Mouse (Mus musculus) cerebellum, adult 9-10 months (tissue): Measurements from ENCODE around the gene Cd82.

Experiments used
- DNase-seq: peaks from one replicate; pipeline ENCODE4 v3.0.0; 2022

Cd82 gene

DNA sequence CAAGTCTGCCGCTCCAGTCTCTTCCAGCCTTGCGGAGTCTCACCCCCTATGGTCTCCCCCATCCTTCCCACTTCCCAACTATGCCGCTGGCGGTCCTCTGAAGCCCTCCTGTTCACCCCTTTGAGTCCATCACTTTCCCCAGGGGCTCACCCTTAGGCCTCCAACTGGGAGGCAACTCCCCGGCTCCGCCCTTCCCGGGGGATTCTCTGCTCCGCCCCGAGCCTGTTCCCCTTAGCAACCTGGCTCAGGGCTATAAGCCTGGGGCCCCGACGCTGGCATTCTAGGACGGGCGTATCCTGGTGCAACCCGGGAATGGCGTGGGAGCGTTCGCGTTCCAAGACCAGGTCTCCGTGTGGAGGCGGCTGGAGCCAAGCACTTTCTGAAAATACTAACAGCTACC lies at the start of gene Cd82:
Gene Cd82 (minus strand): TSS at position 381 of the 400 bp plus-strand sequence.
- no peak for DNase-seq

DNA sequence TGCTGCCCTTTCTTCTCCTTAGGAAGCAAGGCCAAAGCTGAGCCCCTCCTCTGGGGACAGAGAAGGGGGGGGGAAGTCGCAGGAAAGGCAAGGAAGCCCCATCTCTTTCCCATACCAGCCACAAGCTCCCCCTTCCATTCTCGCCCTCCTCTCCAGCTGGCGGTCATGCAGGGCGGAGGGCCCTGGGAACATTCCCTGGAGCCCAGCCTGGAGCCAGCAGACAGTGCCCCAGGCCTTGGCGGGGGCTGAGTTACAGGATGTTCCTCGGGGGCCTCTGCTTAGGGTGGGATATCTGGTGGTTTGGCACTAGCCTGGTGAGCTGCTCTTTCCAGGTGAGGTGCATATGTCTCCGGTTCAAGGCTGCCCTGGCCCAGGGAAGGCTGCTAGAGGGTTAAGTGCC lies 49.2 kb upstream of the Cd82 start:
- no peak for DNase-seq

GRCm38 (mm10) chr2:93510839-93511238 lies 47.9 kb upstream of the Cd82 start:
- no peak for DNase-seq

- no peak for DNase-seq
Observed at GRCm38 (mm10) chr2:93509777-93510750, 47.1 kb upstream of the Cd82 start.

GRCm38 (mm10) chr2:93505091-93505490 lies 42.2 kb upstream of the Cd82 start:
- no peak for DNase-seq

DNA sequence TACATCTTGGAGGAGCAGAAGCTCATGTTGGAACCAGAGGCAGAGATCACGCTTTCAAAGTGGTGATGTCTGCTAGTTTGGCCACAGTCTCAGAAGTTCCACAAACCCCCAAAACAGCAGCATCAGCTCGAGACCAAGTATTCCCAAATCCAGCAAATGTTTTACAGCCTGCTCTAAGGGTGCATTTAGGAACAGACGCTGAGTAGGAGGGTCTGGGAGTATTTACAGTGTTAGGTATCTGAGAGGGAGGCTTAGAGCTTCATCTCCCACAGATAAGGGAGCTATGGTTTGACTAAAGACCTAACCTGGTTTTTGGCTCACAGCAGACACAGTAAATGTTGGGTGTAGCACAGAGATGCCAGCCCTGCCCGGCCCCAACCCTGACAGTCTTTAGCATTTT lies 40.4 kb upstream of the Cd82 start:
- no peak for DNase-seq

- DNase-seq, result no peak
Observed at GRCm38 (mm10) chr2:93501303-93501702, 38.4 kb upstream of the Cd82 start.

DNA sequence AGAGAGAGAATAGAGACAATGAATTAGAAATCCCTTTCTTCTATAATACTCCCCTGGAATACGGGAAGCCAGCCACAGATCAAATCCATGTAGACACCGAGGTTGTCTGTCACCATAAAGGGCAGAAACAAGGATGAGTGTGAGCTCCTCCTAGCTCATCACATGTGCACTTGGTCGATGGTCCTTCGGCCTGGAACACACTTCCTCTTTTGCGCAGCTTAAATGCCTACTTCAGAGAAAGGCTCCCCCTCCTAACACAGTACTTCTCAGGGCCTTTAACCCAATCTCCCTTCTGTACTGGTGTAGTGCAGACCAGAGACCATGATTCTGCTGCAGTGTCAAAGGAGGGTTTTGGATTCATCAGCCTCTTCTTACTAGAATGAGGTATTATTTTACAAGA lies 34.3 kb upstream of the Cd82 start:
- DNase-seq, result no peak

GRCm38 (mm10) chr2:93495170-93495569 lies 32.2 kb upstream of the Cd82 start:
- DNase-seq, result no peak

GRCm38 (mm10) chr2:93493541-93493940 lies 30.6 kb upstream of the Cd82 start:
- DNase-seq, result no peak

DNA sequence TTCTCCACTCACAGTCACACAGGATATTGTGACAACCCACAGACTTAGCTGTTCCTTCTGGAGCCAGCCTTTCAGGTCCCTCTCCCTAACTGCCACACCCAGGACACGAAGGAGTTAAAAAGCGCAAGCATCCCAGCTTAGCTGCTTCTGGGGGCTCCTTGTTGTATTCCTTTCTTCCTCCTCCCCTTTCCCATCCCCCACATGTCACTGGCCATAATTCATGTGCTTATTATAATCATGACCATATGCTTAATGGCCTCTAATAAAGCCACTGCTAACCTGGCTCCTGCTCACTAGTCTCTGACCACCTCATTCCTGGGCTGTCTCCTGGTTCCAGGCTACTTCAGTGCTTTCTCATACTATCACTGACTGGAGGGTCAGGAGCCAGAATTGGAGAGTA lies 27.6 kb upstream of the Cd82 start:
- no peak for DNase-seq

GRCm38 (mm10) chr2:93488911-93489587 lies 26.1 kb upstream of the Cd82 start:
- no peak for DNase-seq

DNA sequence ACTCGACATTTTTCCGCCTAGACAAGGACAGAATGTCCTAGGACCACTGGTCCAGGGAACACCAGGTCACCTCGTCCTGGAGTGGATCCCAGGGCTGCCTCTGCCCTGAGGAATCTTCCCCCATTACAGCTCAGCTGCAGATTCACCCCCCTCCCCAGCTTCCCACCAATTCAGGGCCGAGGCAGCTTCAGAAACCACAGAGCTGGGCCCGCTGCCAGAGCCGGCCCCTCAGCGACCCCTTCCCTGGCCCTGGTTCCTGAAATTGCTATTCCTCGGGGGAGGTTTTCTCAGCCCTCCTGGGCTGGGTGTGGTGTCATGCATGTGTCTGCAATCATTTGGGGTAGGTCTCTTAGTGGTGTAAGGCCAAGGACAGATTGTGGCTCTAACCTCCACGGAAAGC lies 22.5 kb upstream of the Cd82 start:
- DNase-seq, result no peak

DNA sequence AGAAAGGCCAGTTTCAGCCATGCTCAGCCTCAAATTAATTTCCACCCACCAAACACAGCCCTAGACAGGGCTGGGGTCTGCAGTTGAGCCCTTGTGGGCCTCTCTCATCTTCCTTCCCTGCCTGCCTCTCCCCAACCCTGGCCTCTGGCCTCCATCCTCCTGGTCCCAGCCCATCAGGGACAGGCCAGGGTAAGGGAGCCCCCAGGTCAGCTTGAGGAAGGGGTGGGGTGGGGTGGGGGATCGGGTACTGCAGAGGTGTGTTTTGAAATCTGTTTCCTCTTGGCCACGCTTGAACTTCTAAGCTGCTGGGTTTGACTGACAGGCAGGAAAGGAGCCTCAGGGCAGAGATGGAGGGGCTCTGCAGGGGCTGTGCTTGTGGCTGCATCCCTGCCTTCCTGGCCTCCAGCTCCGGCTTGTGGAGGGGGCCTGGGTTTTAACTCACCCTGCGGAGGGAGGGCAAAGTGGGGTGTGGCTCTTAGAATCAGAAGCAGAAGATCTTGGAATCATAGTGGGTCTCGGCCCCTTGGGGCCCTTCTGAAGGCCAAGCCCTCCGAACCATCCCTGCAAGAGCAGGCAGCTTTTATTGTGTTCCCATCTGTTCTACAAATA lies 19.2 kb upstream of the Cd82 start:
- DNase-seq, result no peak

DNA sequence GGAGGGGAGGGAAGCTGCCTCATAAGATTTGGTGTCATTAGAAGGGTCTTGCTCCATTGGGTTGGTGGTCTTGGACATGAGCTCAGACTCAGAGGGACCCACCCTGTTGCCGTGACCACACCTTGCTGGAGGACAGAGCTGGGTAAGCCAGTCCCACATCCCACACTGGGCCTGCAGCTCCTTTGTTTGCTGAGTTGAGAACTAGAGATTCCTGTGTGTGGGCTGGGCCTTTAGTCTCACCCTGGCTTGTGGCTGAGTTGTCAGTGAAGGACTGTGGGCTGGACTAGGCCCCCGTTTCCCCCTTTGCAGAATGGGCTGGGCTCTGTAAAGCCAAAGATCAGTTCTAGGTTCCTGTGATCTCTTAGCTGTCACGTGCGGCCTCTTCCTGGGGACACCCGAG lies 15.8 kb upstream of the Cd82 start:
- DNase-seq, result no peak

GRCm38 (mm10) chr2:93477519-93477918 lies 14.6 kb upstream of the Cd82 start:
- peak; percentile 76 for DNase-seq

GRCm38 (mm10) chr2:93476487-93476886 lies 13.5 kb upstream of the Cd82 start:
- DNase-seq, result no peak

- DNase-seq, result peak; percentile 95
Observed at GRCm38 (mm10) chr2:93475040-93475439, 12.1 kb upstream of the Cd82 start.

DNA sequence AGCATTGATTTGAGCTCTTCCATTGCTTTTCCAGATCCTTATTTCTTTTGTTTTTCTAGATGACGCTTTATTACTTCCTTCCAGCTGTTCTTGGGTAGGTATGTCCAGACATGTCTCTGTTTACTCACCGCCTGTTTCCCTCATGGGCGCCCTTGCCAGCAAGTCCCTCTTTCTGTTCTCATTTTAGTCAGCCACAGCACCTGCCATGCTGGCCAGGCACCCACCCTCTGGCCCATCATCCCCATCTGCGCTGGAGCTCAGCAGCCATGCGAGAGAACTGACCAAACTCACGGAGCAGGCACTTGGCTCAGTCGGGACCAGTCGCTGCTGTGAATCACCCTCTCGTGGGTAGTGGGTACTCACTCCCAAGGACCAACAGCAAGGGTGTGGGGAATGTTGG lies 11.0 kb upstream of the Cd82 start:
- DNase-seq, result no peak

DNA sequence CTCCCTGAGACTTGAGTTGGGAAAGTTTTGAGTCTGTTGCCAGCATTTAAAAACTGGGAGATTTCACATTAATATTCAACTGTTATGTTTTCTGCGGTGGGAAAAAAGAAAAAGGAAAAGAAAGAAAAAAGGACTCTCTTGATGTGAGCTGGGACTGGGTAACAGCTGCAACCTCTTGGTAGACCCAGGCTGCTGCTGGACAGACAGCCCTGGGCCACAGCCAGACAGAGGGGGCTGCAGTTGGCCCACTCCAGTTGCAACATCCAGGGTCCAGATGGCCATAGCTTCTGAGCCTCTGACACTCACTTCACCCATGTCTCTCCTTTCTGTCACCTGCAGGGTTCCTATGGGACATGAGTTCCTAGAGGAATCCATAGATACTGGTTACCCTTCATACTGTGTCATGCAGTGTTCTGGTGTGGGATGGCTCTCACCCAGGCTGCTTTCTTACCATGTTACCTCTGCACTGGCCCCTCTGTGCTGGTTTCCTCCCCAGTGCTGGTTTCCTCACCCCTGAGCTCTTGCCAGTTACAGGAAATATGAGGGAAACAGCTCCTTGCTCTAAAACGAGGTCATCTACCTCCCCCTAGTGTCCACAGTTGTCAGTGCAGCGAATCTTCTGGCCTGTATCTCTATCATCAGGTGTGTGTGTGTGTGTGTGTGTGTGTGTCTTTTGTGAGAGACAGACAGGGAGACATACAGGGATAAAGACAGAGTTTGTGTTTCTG lies 8.1 kb upstream of the Cd82 start:
- DNase-seq, result peak; percentile 91

GRCm38 (mm10) chr2:93470127-93470526 lies 7.2 kb upstream of the Cd82 start:
- no peak for DNase-seq

GRCm38 (mm10) chr2:93469118-93469517 lies 6.2 kb upstream of the Cd82 start:
- no peak for DNase-seq

DNA sequence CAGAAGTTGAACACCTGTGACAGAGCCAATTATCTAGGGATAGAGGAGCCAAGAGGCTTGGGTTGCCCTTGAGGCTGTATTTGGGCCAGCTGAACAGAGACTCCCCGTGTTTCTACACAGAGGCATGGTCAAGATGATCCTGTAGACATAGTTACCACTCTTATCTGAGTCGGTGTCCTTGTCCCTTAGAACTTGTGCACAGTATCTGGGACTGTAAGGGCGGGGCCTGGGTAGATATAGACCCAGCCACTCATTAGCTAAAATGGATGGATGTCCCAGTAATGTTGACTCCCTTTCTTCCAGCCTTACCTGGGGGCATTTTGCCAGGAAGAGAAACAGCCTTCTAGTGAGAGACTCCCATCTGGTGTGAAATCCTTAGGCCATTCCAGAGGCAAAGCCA lies 3.4 kb upstream of the Cd82 start:
- DNase-seq, result no peak
